Mouse (Mus musculus) cerebellum, adult 2 months (tissue): ENCODE data around the gene 4930402H24Rik.

ENCODE experiments used
- CTCF ChIP-seq: fragments of 200-500 bp; IDR thresholded peaks from 2 replicates; pipeline ENCODE4 v1.5.1; 2011; ENCODE audit warnings: low read depth, mild to moderate bottlenecking, control low read depth, low read length, moderate library complexity, borderline replicate concordance; ENCODE audit not compliant: insufficient read depth
- POLR2A ChIP-seq: fragments of 200-500 bp; IDR thresholded peaks from 2 replicates; pipeline ENCODE4 v1.6.1; 2011; ENCODE audit warnings: low read length, control low read depth, borderline replicate concordance; ENCODE audit not compliant: insufficient read depth

DNA sequence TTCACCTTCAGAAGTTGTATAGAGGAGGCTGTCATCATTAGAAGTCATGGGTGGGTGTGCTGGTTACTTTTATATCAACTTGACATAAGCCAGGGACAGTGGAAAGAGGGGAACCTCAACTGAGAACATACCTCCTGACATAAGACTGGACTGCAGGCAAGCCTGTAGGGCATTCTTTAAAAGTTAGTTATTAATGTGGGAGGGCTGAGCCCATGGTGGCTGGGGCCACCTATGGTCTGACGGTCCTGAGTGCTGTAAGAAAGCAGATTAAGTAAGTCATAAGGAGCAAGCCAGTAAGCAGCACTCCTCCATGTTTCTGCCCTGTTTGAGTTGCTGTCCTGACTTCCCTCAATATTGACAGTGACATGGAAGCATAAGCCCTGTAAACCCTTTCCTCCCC is 77.5 kb downstream of the 4930402H24Rik start:
- TF ChIP-seq CTCF (no peak), POLR2A (no peak)
